Mouse (Mus musculus): ENCODE data around the gene Vim. TPM values are rescaled to one million over a fixed set of nuclear protein-coding genes. Genes with fewer than 3 reads are reported as not detected.
A peak's percentile ranks its signal among the peaks of the same experiment; 100 is the strongest.
"Not testable (repeated sequence)": the region's sequence is repeated elsewhere in the genome, so short reads cannot be mapped to it uniquely, and the experiment has no call there.

Vim gene
- total RNA-seq, 2 experiments from 2014 or later, result 56.0 to 57.7 TPM

DNA sequence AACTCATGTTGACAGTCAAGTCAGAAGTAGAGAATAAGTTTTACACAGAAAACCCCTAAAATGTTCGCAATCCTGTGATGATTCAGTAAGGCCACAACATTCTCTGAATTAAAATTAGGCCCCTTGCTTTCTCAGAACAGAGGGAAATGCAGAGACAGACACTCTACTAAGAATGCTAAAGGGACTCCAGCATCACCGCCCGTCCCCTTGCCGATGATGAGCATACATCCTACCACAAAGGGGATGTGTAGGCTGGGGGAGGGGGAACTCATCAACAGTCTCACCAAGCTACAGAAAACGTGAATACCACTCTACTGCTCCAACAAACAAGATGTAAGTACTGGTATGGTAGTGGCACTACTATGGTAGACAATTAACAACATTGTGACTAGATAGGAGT, 14.0 kb upstream of the Vim start:
- DNase-seq (ENCODE audit: low spot score in 2 of 2), result no peak

DNA sequence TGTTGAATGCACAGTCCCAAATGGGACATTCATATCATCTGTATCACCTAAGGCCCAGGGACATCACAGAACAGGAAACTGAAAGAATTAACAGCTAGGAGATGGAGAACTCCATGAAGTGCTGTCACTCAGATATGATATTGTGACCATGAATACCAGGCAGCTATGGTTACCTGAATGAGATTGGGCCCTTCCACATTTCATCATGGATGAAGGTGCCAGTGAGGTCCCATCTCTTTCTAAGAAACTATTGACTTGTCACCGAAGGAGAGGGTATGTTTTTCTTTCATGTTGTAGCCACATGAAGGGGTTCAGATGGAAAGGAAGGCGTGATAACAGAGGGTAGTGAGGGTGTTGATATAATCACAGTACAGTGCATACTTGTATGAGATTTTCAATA, 13.3 kb upstream of the Vim start:
- DNase-seq (ENCODE audit: low spot score in 2 of 2), result no peak

DNA sequence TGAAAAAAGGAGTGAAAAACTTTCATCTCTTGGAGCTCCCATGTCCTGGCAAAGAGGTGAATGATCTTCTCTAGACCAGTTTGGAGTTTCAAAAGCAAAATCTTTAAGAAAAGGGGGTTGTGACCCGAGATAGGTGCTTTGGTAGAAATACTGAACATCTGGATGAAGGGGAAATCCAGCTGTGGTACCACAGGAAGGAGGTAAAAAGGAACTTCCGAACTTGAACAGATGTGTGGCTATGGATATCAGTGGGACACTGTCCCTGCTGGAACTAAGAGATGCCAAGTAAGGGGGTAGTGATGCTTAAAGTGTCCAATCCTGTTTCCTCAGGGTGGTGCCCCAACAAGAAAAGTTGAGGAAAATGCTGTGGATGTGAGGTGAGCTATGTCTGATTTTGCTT, 3.6 kb upstream of the Vim start:
- no peak for DNase-seq (ENCODE audit: low spot score in 2 of 2)

DNA sequence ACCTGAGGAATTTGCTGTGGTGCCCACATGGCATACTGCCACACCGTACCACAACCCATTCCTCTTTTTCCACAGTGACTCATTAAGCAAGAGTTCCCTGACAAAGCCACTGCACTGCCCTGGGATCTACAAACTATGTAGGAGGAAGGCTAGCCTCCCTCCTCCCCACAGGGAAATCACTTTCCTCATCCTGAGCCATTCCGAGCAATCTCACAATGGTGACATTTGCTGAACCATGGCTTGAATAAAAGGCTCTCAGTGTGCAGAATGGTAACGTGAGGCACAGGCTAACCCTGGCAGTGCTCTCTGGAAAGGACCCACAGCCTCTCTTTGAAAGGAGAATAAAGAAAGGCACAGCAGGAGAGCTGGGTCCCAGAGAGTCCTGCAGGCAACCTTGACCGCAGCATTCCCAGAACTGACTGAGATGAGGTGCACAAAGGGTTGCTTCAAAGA, 1.6 kb upstream of the Vim start:
- no peak for DNase-seq (ENCODE audit: low spot score in 2 of 2)

- no peak for DNase-seq (ENCODE audit: low spot score in 2 of 2)
Observed at GRCm38 (mm10) chr2:13572647-13573407, 900 bp upstream of the Vim start.

- DNase-seq (ENCODE audit: low spot score in 2 of 2), result peak in 1 of 2 experiments; percentile 12
Observed at GRCm38 (mm10) chr2:13574066-13574800, 506 bp downstream of the Vim start.

DNA sequence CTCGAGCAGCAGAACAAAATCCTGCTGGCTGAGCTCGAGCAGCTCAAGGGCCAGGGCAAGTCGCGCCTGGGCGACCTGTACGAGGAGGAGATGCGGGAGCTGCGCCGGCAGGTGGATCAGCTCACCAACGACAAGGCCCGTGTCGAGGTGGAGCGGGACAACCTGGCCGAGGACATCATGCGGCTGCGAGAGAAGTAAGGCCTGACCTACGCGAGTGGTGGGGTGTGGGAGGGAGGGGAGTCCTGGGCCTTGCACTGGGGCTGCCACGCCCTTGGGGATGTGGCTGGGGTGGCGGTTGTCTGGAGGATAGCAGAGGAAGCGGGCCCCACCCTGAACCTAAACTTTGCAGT, 1.0 kb downstream of the Vim start:
- DNase-seq (ENCODE audit: low spot score in 2 of 2), result no peak

- DNase-seq (ENCODE audit: low spot score in 2 of 2), result peak; percentile 60 to 76
Observed at GRCm38 (mm10) chr2:13575287-13575801, 1.6 kb downstream of the Vim start.

DNA sequence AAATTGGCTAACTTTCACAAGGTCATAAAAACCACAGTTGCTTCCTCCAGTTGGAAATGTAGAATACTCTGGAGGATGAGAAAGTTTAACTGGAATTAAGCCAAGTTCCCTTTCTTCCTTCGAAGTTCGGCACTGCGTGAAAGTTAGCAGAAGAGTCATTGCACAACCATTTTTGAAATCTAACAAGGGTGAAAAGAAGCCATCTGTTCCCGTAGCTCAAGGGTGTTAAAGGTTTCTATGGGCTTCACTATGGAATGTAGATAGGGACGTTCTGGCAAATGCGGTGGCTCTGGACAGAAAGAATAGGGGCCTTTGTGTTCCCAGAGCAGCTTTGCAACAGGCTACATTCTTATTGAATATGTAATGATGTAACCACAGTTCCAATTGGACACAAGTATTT, 2.2 kb downstream of the Vim start:
- DNase-seq (ENCODE audit: low spot score in 2 of 2), result no peak

GRCm38 (mm10) chr2:13577399-13577798, 3.7 kb downstream of the Vim start:
- no peak for DNase-seq (ENCODE audit: low spot score in 2 of 2)

- DNase-seq (ENCODE audit: low spot score in 2 of 2), result no peak
Observed at GRCm38 (mm10) chr2:13578473-13579152, 4.9 kb downstream of the Vim start.

- no peak for DNase-seq (ENCODE audit: low spot score in 2 of 2)
Observed at GRCm38 (mm10) chr2:13579315-13579714, 5.6 kb downstream of the Vim start.

GRCm38 (mm10) chr2:13579991-13580390, 6.3 kb downstream of the Vim start:
- no peak for DNase-seq (ENCODE audit: low spot score in 2 of 2)

GRCm38 (mm10) chr2:13582184-13582583, 8.5 kb downstream of the Vim start:
- no peak for DNase-seq (ENCODE audit: low spot score in 2 of 2)

GRCm38 (mm10) chr2:13583746-13584145, 10.0 kb downstream of the Vim start:
- not testable (repeated sequence) for DNase-seq (ENCODE audit: low spot score in 2 of 2)

GRCm38 (mm10) chr2:13593328-13593727, 19.6 kb downstream of the Vim start:
- no peak for DNase-seq (ENCODE audit: low spot score in 2 of 2)

DNA sequence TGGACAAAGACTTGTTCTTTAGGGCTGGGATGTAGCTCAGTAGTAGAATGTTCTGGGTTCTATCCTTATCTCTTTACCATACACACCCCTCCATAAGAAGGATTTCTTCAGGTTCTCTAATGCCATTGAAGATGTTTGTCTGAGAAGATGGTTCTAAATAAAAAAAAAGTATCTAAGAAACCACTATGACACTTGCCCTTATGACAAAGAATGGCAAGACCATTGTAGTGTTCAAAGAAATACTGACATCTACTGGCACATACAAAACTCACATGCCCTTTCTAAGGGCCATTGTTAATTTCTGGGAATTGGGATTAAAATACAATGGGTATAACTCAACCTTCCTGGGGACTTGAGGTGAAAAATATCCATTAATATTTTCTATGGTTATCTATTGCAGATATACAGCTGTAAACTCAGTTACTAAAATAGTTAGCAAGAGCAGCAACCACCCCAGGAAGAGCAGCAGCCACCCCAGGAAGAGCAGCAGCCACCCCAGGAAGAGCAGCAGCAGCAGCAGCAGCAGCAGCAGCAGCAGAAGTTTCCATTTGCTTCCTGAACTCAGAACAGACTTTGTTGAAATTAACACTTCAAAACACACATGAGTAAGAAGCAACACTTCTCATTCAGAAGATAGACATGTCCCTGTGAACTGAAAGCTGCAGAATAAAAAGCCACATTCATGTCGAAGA, 23.4 kb downstream of the Vim start:
- no peak for DNase-seq (ENCODE audit: low spot score in 2 of 2)

- no peak for DNase-seq (ENCODE audit: low spot score in 2 of 2)
Observed at GRCm38 (mm10) chr2:13598166-13598565, 24.4 kb downstream of the Vim start.

- no peak for DNase-seq (ENCODE audit: low spot score in 2 of 2)
Observed at GRCm38 (mm10) chr2:13603093-13603492, 29.4 kb downstream of the Vim start.

DNA sequence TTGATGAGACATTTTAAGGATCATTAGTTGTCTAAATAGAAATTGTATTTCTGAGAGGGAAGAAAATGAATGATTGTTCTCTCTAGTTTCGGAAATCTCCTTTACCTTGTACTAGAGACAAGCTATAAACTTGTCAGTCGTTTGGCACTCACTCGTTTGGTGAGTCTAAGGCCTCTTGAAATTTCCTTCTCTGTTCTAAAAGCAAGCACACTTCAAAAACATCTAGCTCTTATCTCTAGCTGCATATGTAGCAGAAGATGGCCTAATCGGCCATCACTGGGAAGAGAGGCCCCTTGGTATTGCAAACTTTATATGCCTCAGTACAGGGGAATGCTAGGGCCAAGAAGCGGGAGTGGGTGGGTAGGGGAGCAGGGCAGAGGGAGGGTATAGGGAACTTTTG, 29.9 kb downstream of the Vim start:
- DNase-seq (ENCODE audit: low spot score in 2 of 2), result not testable (repeated sequence)

DNA sequence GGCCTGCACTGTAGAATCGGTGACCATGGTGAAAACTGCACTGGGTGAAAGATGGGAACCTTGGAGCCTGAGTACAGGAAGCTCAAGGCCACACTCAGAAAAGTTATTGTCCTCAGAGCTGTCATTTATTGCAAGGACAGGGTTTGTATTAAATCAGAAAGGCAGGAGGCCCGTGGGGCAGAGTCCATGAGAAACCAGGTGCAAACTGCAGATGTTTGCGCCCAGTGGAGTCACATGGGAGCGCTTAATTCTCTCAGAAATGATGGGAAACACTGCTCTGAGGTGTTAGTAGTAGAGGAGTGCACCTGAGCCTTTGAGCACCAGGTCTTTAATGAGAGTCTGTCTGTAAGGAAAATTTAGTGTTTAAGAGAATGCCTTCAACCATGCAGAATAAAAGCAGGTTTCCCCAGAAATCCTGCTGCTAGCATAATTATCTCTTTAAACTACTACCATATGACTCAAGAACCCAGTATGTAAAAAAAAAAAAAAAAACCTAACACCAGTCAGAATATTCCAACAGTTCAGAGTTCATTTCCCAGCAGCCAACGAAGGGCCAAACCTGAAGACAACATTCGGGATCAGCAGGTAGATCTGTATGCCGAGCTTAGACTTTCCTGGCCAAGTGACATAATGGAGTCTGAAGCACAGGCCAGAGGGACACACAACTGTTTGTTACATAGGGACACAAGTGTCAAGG, 56.6 kb downstream of the Vim start:
- DNase-seq (ENCODE audit: low spot score in 2 of 2), result no peak
